Mouse (Mus musculus) midbrain, embryonic 11.5 days (tissue): Measurements from ENCODE around the gene Golga2. TPM values are rescaled to one million over a fixed set of nuclear protein-coding genes. Genes with fewer than 3 reads are reported as not detected.
"Not testable (repeated sequence)": the region's sequence is repeated elsewhere in the genome, so short reads cannot be mapped to it uniquely, and the experiment has no call there.

ENCODE experiments used
- ATAC-seq: fragments of 200-750 bp; cut with Nextera tagmentation; 2 replicates; pipeline ENCODE4 v1.8.0; 2017; ENCODE audit warnings: moderate TSS enrichment, moderate library complexity; ENCODE audit not compliant: low FRiP score
- DNase-seq: peaks from one replicate; pipeline ENCODE4 v3.0.0; 2015; ENCODE audit warnings: low spot score; ENCODE audit errors: missing footprints
- H3K27ac ChIP-seq: fragments of 300-500 bp; sonication (generic); 2 replicates; pipeline ENCODE4 v1.5.1; 2014; ENCODE audit warnings: low read depth, low read length
- H3K27me3 ChIP-seq: fragments of 300-500 bp; sonication (generic); 2 replicates; pipeline ENCODE4 v1.6.1; 2014; ENCODE audit warnings: mild to moderate bottlenecking, low read length, moderate library complexity, mixed read lengths; ENCODE audit not compliant: control insufficient read depth, insufficient read depth
- H3K36me3 ChIP-seq: fragments of 300-500 bp; sonication (generic); 2 replicates; pipeline ENCODE4 v1.6.1; 2014; ENCODE audit warnings: mild to moderate bottlenecking, low read length, moderate library complexity, mixed read lengths; ENCODE audit not compliant: control insufficient read depth, insufficient read depth
- H3K4me1 ChIP-seq: fragments of 300-500 bp; sonication (generic); 2 replicates; pipeline ENCODE4 v1.6.1; 2014; ENCODE audit warnings: low read length; ENCODE audit not compliant: control insufficient read depth, insufficient read depth
- H3K4me2 ChIP-seq: fragments of 300-500 bp; sonication (generic); 2 replicates; pipeline ENCODE4 v1.6.1; 2014; ENCODE audit warnings: mild to moderate bottlenecking, moderate library complexity
- H3K4me3 ChIP-seq: fragments of 300-500 bp; sonication (generic); 2 replicates; pipeline ENCODE4 v1.5.1; 2014; ENCODE audit warnings: low read depth, low read length
- H3K9ac ChIP-seq: fragments of 300-500 bp; sonication (generic); 2 replicates; pipeline ENCODE4 v1.6.1; 2014; ENCODE audit warnings: low read length
- H3K9me3 ChIP-seq: fragments of 300-500 bp; sonication (generic); 2 replicates; pipeline ENCODE4 v1.6.1; 2016; ENCODE audit warnings: low read length; ENCODE audit not compliant: control insufficient read depth
- WGBS: fragments of 180-500 bp; shearing (Covaris S2); extraction: QIAGEN DNeasy Blood & Tissue Kit; methylation state at CpG from one replicate; pipeline ENCODE4 v1.1.7; 2014; 5-methylcytosine and 5-hydroxymethylcytosine counted together
- polyA plus RNA-seq: library from polyadenylated mRNA; unstranded; fragments of >200 nt; fragmentation: Nextera tagmentation; extraction: Ambion mirVana; gene quantifications from 2 replicates; pipeline ENCODE4 v1.2.1, GENCODE M21; 2014

Golga2 gene
- polyA plus RNA-seq, 1 experiment from 2014 or later: 16.7 TPM

DNA sequence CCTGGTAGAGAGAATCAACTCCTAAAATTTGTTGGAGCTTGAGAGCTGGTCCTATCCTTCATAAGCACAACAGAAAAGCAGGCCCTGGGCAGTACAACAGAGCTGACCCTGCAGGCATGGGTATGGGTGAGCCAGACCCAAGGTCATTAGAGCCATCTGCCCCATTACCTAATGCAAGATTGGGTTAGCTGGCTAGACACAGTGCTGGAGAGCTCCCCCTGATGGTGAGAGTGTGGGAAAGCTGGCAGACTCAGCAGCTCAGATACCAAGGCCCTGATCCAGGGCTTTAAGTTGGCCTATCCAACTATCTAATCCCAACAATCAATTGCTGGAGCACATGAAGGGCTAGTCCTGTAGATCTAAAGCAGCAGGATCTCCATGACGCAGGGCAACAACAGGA lies 4.5 kb upstream of the Golga2 start:
- H3K27me3 ChIP-seq: no peaks in the 10 kb centered on the region
- H3K4me2 ChIP-seq: no peak overlapping the region
- no peak overlapping the region for H3K9ac ChIP-seq
- H3K4me1 ChIP-seq: peaks cover 7% of the 10 kb centered on the region; the same call in 1 of the 2 replicates
- no peak for ATAC-seq
- WGBS: 75% methylated on average over 1 of the region's 1 CpGs
- H3K9me3 ChIP-seq: no peaks in the 10 kb centered on the region
- H3K27ac ChIP-seq: no peak overlapping the region
- no peak for DNase-seq
- no peak overlapping the region for H3K4me3 ChIP-seq
- H3K36me3 ChIP-seq: peaks cover 13% of the 10 kb centered on the region

DNA sequence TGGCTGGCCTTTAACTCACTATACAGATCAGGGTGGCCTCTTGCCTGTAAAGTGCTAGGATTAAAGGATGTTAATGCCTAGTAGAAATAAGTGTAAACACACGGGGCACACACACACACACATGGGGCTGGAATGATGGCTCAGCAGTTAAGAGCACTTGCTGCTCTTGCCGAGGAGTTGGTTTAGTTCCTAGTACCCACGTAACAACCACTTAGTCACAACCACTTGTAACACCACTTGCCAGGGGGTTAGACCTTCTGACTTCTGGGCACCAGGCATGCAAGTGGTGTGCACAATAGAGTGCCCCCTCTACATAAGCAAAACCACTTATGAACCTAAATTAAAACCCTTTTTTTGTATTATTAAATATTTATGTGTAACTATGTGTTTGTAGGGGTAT lies 3.2 kb upstream of the Golga2 start:
- WGBS: 93% methylated on average over 3 of the region's 3 CpGs
- Histone ChIP-seq H3K36me3 (peaks cover 7% of the 10 kb centered on the region), H3K9me3 (no peaks in the 10 kb centered on the region), H3K9ac (no peak overlapping the region), H3K4me3 (no peak overlapping the region), H3K27me3 (no peaks in the 10 kb centered on the region), H3K4me2 (no peak overlapping the region), H3K27ac (no peak overlapping the region), H3K4me1 (peaks cover 12% of the 10 kb centered on the region; the same call in 1 of the 2 replicates)
- no peak for DNase-seq
- no peak for ATAC-seq

DNA sequence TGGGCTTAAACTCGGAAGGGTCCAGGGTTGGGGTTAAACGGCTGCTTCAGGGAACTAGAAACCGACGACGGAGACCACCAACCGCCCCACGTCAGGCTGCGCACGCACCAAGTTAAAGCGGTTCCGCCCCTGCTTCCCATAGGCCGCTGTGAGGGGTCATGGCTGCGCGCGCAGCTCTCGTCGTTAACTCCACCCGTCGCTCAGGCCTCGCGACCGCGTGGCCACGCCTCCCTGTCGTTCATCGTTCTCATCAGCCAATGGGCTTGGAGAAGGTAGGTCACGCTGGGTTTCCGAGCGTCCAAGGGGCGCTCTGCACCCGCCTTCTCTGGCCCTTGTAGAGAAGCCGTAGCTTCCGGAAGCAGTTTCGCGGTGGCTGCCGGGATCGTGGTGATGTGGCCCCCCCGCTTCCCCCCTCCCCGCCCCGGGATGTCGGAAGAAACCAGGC lies 761 bp downstream of the Golga2 start, which contains the start of gene Swi5:
Swi5 (minus strand) TSS at position 153 of the 445 bp plus-strand sequence.
- H3K9me3 ChIP-seq: no peaks in the 10 kb centered on the region
- ATAC-seq (peak; percentile 99), DNase-seq (peak; percentile 100)
- peaks cover 13% of the 10 kb centered on the region; the same call in 1 of the 2 replicates for H3K4me1 ChIP-seq
- 0% methylated on average over 40 of the region's 41 CpGs for WGBS
- H3K36me3 ChIP-seq: peaks cover 7% of the 10 kb centered on the region; the same call in 1 of the 2 replicates
- H3K27me3 ChIP-seq: no peaks in the 10 kb centered on the region
- peak within 1 kb of the TSS; percentile 79 for H3K4me2 ChIP-seq
- H3K9ac ChIP-seq: peak within 1 kb of the TSS; percentile 86
- H3K4me3 ChIP-seq: peak within 1 kb of the TSS; percentile 92
- peak within 1 kb of the TSS; percentile 30; the same call in 1 of the 2 replicates for H3K27ac ChIP-seq

DNA sequence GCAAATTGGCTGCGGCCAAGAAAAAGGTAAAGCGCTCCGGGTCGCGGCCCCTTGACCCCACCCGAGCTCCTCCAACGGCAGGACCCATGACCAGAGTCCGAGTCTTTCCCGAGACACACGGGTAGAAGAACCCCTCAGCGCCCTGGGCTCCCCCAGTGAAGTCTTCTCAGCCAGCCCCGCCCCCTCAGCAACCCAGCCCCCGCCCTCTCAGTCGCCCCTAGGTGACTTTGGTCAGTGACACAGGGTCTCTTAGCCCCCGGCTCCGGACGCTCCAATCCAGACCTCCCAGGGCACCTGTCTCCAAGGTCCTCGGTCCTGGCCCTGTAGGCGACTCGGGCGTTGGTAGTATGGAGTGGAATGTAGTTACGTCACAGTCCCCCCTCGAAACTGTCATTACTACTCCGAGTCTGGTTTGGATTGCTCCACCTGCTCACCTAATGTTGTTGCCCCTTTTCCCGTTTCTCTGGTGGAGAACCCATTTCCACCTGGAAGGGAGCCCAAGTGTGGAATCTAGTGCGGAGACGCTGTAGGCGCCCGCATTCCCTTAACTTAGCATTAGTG lies 1.3 kb downstream of the Golga2 start:
- 3% methylated on average over 29 of the region's 29 CpGs for WGBS
- H3K4me1 ChIP-seq: peaks cover 13% of the 10 kb centered on the region; the same call in 1 of the 2 replicates
- ATAC-seq (peak; percentile 76), DNase-seq (peak; percentile 90)
- peak overlapping the region; percentile 79 for H3K4me2 ChIP-seq
- H3K9me3 ChIP-seq: no peaks in the 10 kb centered on the region
- no peak overlapping the region for H3K27ac ChIP-seq
- peaks cover 7% of the 10 kb centered on the region; the same call in 1 of the 2 replicates for H3K36me3 ChIP-seq
- no peaks in the 10 kb centered on the region for H3K27me3 ChIP-seq
- peak overlapping the region; percentile 80 for H3K9ac ChIP-seq
- peak overlapping the region; percentile 92 for H3K4me3 ChIP-seq

DNA sequence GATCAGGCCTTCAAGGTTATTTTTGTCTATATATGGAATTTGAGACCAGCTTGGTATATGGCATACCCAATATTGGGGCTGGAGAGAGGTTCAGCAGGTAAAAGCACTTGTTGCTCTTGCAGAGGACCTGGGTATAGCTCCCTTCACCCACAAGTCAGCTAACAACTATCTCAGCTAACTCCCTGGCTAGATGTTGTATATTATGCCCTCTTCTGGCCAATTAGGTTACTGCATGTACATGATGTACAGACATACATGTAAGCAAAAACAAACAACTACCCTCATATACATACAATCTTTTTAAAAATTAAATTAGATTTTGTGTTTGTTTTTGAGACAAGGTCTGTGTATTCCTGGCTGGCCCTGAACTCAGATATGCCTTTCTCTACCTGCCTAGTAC lies 2.4 kb downstream of the Golga2 start:
- Histone ChIP-seq H3K4me1 (peaks cover 13% of the 10 kb centered on the region; the same call in 1 of the 2 replicates), H3K4me2 (no peak overlapping the region; the same call in 1 of the 2 replicates), H3K4me3 (no peak overlapping the region; the same call in 1 of the 2 replicates), H3K27ac (no peak overlapping the region), H3K27me3 (no peaks in the 10 kb centered on the region), H3K9me3 (no peaks in the 10 kb centered on the region), H3K9ac (no peak overlapping the region), H3K36me3 (no peaks in the 10 kb centered on the region; the same call in 1 of the 2 replicates)
- ATAC-seq: no peak
- peak; percentile 89 for DNase-seq

DNA sequence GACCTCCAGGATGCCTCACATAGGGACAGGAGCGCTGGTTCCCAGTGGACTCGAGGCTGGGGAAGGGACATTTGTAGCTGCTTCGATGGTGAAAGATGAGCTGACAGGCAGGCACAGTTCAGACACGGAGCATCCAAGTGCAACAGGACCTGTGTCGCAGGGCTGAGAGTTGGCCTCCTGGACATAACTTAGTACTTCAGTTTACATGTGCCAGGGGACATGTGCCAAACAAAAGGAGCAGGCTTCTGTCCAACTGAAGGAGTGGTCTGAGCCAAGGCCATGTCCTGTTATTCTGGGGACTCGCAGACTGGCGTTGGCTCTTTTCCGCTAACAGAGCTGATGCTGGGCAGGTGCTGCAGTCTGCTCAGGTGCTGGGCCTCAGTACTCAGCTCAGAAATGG lies 7.2 kb downstream of the Golga2 start:
- no peak for ATAC-seq
- no peak for DNase-seq
- 90% methylated on average over 8 of the region's 8 CpGs for WGBS
- no peak overlapping the region for H3K4me3 ChIP-seq
- no peaks in the 10 kb centered on the region for H3K9me3 ChIP-seq
- H3K4me2 ChIP-seq: no peak overlapping the region
- H3K27ac ChIP-seq: no peak overlapping the region
- H3K36me3 ChIP-seq: peaks cover 5% of the 10 kb centered on the region; the same call in 1 of the 2 replicates
- no peaks in the 10 kb centered on the region for H3K4me1 ChIP-seq
- no peak overlapping the region for H3K9ac ChIP-seq
- no peaks in the 10 kb centered on the region for H3K27me3 ChIP-seq

DNA sequence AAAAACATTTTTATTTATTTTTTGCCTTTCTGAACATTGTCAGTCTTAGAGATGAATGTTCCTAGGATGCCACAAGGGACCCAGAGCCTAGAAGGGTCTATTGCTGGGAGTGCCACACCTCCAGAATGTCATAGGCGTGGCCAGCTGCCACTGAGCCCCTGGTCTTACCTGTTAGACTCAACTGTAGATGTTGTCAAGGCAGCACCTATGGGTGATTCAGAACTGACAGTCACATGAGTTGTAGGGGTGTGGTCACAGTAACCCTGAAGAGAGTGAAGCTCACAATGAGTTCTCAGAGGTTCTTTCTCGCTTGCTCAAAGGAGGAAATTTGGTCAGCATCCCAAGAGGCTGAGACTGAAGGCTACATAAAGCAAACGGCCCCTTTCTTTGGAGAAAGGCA lies 8.1 kb downstream of the Golga2 start:
- Histone ChIP-seq H3K4me2 (no peak overlapping the region), H3K9me3 (no peaks in the 10 kb centered on the region), H3K4me3 (no peak overlapping the region), H3K27me3 (no peaks in the 10 kb centered on the region), H3K9ac (no peak overlapping the region), H3K27ac (no peak overlapping the region), H3K36me3 (peaks cover 7% of the 10 kb centered on the region; the same call in 1 of the 2 replicates), H3K4me1 (no peaks in the 10 kb centered on the region)
- DNase-seq (no peak), ATAC-seq (no peak)
- 90% methylated on average over 3 of the region's 3 CpGs for WGBS

DNA sequence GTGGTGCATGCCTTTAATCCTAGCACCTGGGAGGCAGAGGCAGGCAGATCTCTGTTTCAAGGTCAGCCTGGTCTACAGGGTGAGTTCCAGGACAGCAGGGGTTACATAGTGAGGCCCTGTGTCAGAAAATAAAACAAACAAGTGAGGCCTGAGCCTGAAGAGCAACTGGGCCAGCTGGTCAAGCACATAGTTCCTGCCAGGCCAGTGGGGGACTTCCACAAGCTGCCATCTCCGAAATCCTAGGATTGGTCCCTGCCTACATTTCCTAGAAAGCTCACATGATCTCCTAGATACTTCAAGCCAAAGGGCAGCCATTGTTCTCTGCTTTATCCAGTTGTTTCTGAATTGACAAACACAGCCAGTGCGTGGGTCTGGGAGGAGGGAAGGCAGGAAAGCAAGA lies 8.7 kb downstream of the Golga2 start:
- WGBS: 97% methylated on average over 2 of the region's 2 CpGs
- not testable (repeated sequence) for ATAC-seq, DNase-seq, H3K9ac ChIP-seq, H3K27ac ChIP-seq, H3K4me3 ChIP-seq, H3K9me3 ChIP-seq, H3K4me2 ChIP-seq, H3K4me1 ChIP-seq, H3K27me3 ChIP-seq, H3K36me3 ChIP-seq

DNA sequence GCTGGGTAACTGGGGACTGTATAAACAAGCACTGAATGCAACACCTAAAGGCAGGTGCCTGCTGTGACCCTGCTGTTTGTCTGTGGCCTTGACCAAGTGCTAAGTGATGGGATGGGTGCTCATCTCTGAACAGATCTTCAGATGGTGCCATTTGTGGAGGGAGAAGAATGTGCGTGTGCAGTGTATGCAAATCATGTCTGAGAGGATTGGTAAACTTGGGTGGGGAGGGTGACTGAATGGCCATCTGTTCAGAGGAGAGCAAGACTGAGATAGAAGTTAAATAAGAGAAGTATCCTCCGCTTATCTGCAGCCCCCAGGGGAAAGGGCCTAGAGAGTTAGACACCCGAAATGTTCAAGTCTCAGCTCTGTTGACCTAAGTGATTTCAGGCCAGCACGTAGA lies 12.3 kb downstream of the Golga2 start:
- H3K27me3 ChIP-seq: no peaks in the 10 kb centered on the region
- 83% methylated on average over 4 of the region's 4 CpGs for WGBS
- H3K9me3 ChIP-seq: no peaks in the 10 kb centered on the region
- peaks cover 15% of the 10 kb centered on the region for H3K36me3 ChIP-seq
- DNase-seq (no peak), ATAC-seq (no peak)
- H3K9ac ChIP-seq: no peak overlapping the region
- no peak overlapping the region for H3K4me2 ChIP-seq
- no peaks in the 10 kb centered on the region for H3K4me1 ChIP-seq
- no peak overlapping the region for H3K4me3 ChIP-seq
- H3K27ac ChIP-seq: no peak overlapping the region
